Mouse (Mus musculus) lung, postnatal 4 days (tissue): ENCODE measurements around the gene Gm45799.
A peak's percentile ranks its signal among the peaks of the same experiment; 100 is the strongest.

Experiments used
- DNase-seq, 2 experiments: peaks; one replicate each; pipeline ENCODE4 v3.0.0; 2021

Gm45799 gene

DNA sequence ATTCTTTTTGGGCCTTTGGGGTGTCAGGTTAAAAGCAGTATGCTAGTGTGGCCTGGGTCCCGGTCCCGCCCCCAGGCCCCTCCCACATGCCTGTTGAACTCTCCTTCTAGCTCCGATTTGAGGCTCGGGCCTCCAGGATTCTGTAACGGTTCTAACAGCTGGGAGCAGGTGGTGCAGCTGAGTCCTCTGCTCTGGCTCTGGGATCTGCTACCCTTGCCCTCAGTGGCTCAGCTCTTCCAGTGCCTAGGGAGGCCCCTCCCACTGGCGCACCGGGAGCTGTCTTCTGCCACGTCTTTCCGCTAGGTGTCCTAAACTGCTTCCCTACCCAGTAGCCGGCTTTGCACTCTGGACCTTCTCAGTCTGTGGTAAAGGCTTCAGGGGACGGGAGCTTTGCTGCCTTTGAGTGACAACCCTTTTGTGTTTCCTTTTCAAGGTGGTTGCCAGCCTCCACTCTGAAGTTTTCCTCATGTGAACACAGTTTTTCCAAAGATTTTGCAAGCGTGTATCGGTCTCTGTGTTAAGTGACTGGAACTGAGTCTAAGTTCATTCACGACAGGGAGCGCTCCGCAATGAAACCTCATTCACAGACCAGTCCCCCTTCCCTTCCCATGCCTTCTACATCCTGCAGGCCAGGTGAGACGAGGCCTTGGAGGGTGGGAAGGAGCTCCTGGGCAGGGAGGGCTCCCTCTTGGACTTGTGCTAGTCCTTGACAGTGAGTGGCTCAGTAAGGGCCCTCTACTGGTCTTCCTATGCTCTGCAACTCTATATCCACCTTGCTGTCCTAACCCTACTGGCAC is 10.5 kb downstream of the Gm45799 start, which contains the start of gene Dnhd1:
Dnhd1 (plus strand) TSS at position 189 of the 797 bp plus-strand sequence.
- DNase-seq, result peak; percentile 85 to 90

DNA sequence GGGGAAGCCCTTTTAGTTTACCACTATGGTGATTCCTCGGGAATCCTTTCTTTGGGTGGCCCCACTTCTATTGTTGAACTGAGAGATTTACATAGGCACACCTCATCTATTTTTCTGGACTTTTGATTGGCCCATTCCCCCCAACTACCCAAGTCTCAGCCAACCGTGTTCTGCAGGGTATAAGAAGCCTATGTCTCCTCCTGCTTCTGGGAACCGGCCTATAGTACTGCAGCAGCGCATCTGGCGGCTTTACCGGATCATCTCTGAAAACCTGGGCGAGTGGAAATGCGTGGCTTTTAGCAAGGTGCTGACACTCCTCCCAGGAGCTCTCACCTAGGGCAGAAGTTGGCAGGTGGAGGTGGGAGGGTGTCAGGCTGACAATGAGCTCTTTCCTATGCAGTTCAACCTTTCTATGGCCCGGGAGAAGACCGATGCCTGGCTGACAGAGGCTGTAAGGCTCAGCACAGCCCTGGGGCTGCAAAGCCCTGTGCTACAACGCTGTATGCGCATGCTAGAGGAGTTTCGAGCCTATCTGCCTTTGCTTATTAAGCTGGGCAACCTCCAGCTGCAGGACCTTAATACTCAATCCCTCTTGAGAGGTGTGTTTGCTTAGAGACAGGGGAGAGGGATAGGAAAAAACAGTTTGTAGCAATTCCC is 45.3 kb downstream of the Gm45799 start:
- DNase-seq, result no peak

GRCm38 (mm10) chr7:105690875-105691274 is 50.5 kb downstream of the Gm45799 start:
- no peak for DNase-seq

- no peak for DNase-seq
These were observed 62.8 kb downstream of the Gm45799 start for GRCm38 (mm10) chr7:105703184-105703583.

DNA sequence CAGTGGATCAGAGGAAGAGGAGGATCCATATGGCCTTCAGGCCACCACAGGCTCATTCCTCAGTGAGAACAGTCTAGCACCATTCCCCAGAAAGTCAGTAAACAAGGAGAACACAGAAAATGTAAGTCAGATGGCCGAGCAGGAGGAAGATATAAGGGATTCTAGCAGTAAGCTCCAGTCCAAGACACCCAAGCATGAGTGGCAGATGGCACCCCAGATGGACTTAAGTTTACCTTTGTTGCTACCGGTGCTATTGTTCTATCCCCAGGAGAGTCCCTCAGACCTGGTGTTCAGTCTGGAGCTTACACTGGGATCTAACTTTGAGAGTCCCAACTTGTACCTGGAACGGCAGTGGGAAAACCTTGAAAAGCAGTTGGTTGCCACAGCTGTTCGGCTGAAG is 63.5 kb downstream of the Gm45799 start:
- no peak for DNase-seq

GRCm38 (mm10) chr7:105708733-105709132 is 68.4 kb downstream of the Gm45799 start:
- DNase-seq, result no peak

- no peak for DNase-seq
These were observed 75.0 kb downstream of the Gm45799 start for GRCm38 (mm10) chr7:105715366-105715765.

- DNase-seq, result no peak
These were observed 81.6 kb downstream of the Gm45799 start for GRCm38 (mm10) chr7:105721916-105722315.

DNA sequence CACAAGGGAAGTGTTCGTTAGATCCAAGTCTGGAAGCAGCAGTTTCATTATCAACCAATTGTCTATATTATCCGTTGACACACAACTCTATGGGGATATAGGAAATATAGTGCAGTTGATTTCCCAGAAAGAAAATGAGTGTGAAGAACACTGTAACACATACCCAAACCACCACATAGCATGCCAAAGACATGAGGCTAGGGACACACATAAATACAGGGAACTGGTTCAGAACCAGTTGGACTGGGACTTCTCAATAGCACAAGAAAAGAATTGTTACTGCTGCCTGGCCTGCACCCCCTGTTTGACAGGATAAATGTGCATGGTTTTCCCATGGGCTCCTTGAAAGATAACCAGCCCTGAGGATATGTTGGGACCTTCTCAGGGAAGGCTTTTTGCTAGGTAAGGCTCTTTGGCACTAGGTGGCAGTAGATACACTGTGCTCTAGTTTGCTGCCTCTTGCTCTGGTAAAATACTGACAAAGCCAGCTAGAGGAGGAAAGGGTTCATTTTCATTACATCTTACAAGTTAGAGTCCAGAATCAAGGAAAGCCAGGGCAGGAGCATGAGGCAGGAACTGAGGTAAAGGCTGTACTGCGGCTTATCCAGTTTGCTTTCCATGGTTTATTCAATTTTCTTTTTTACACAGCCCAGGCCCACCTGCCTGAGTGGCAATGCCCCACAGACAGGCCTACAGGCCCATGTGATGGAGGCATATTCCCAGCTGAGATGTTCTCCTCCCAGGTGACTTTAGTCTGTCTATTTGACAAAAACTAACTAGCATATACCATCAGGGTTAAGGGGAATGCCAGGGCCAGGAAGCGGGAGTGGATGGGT is 86.0 kb downstream of the Gm45799 start:
- DNase-seq, result peak in 1 of 2 experiments; percentile 63

GRCm38 (mm10) chr7:105726980-105727325 is 86.6 kb downstream of the Gm45799 start:
- no peak for DNase-seq

- no peak for DNase-seq
These were observed 88.5 kb downstream of the Gm45799 start for GRCm38 (mm10) chr7:105728701-105729428.

GRCm38 (mm10) chr7:105733836-105734235 is 93.5 kb downstream of the Gm45799 start:
- no peak for DNase-seq
